Mouse (Mus musculus) lung, adult 2 months (tissue): ENCODE measurements around the gene Ccdc152.

ENCODE experiments used
- CTCF ChIP-seq: fragments of 200-500 bp; IDR thresholded peaks from 2 replicates; pipeline ENCODE4 v1.5.1; 2011; ENCODE audit warnings: mild to moderate bottlenecking, low read length, control low read depth; ENCODE audit not compliant: insufficient read depth
- POLR2A ChIP-seq: fragments of 200-500 bp; IDR thresholded peaks from 2 replicates; pipeline ENCODE4 v1.6.1; 2011; ENCODE audit warnings: low read depth, mild to moderate bottlenecking, control low read depth, low read length, borderline replicate concordance; ENCODE audit errors: extremely low read depth

GRCm38 (mm10) chr15:3293477-3293876 lies 9.8 kb downstream of the Ccdc152 start:
- TF ChIP-seq CTCF (no peak), POLR2A (no peak)
